Mouse (Mus musculus) left cerebral cortex, adult 18-20 months (tissue): ENCODE measurements at regions not wholly inside any gene's neighbourhood (a gene's known extent, or its start where the extent isn't known, plus 50 kb on each side); places are given as distances from the start of the nearest gene placed in this dataset.

Experiments used
- DNase-seq, 2 experiments: peaks; one replicate each; pipeline ENCODE4 v3.0.0; 2021 to 2022; ENCODE audit warnings: low spot score in 2 of 2, mixed read lengths in 1 of 2

DNA sequence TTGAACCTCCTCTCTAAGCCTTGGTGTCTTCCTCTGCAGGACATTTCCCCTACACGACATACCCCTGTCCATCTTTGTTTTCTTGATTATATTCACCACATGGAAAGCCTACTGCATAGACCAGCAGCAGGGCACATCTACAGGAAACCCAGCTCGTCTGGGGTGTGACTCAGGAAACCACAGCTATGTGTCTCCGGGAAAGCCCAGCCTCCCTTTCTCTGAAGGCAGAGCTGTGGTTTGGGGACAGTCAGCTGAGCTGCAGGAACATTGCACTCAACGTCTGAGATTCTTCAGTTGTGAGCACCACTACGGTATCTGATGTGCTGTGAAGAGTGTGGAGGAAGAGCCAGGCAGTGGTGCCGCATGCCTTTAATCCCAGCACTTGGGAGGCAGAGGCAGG, 286.9 kb downstream of the Foxo1 start:
- no peak for DNase-seq

GRCm38 (mm10) chr3:52554490-52554889, 286.4 kb downstream of the Foxo1 start:
- DNase-seq = no peak

GRCm38 (mm10) chr3:52548201-52548893, 280.2 kb downstream of the Foxo1 start:
- no peak for DNase-seq

GRCm38 (mm10) chr3:52546035-52546434, 277.9 kb downstream of the Foxo1 start:
- no peak for DNase-seq

GRCm38 (mm10) chr3:52543006-52543405, 274.9 kb downstream of the Foxo1 start:
- DNase-seq = no peak

- DNase-seq = no peak
Observed at GRCm38 (mm10) chr3:52540862-52541380, 272.8 kb downstream of the Foxo1 start.

- DNase-seq = no peak
Observed at GRCm38 (mm10) chr3:52539813-52540378, 271.8 kb downstream of the Foxo1 start.

DNA sequence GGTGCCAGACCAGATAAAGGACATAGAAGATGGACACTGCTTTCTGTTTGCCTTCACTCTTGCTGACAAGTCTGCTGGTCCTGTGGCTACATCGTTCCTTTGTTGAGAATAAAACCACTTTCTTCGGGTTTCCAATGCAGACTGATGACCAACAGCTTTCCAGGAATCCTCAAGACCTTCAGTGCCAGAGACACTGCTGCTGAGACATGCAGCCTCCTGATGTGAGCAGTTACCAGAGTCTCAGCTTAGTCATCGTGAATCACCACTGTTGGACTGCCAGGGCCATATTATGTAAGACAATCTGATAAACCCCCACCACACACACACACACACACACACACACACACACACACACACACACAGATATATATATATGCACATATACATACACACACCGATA, 270.2 kb downstream of the Foxo1 start:
- no peak for DNase-seq

- DNase-seq = no peak
Observed at GRCm38 (mm10) chr3:52537362-52537911, 269.3 kb downstream of the Foxo1 start.

DNA sequence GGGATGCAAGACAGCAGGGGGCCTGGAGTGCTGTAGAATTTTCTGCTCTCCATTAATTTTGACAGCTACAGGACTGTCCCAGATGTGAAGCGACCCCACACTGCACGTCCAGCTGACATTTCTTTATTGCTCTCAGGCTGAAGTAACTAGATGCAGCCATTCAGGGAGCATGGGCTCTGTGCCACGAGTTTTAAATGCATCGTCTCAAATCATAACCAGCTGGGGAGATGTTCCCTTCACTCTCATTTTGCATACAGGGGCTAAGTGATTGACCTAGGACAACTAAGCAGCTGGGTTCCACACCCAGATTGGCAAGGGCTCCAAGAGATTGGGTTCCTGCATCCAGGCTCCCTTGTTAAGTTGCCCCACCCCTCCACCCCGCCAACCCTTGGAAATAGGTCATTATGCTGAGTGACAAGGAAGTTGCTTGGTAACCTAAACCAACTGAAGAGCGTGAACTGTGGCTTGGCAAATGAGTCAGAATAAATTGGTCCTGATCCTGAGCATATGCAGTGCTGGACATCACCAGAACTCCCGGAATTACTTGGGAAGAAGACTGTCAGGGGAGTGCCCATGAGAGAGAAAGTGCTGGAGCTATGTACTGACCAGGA, 267.4 kb downstream of the Foxo1 start:
- DNase-seq = no peak

- DNase-seq = no peak
Observed at GRCm38 (mm10) chr3:52534118-52534517, 266.0 kb downstream of the Foxo1 start.

DNA sequence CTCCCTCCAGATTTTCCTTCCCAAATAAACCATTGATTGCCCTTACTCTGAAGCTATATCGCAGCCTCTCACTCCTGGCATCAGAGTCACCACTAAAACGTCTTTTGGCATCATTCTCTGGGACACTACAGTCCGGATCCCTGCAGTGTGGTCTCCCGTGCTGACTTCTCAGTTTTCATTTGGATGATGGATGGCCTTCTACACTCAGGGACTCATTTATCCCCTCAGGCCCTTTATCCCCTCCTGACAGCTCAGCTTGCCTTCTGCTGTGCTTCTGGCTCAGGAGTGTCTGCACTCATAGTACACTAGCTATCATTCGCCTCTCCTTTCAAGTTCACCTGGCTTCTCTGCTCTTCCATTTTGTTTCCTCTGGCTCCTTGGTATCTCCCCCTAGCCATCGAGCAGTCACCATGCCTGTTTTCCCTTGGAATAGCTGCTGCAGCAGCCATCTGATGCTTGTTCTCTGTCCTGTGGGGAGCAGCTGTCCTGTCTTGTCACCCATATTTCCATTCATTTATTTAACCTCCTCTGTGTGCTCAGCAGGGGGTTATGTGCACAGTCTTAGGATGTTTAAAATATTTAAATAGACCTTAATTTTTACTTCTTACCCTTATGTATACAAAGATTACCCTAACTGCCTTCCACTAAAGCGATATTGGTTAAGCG, 263.7 kb downstream of the Foxo1 start:
- no peak for DNase-seq

- DNase-seq = no peak
Observed at GRCm38 (mm10) chr3:52530406-52530970, 262.4 kb downstream of the Foxo1 start.

- no peak for DNase-seq
Observed at GRCm38 (mm10) chr3:52529136-52529535, 261.0 kb downstream of the Foxo1 start.

DNA sequence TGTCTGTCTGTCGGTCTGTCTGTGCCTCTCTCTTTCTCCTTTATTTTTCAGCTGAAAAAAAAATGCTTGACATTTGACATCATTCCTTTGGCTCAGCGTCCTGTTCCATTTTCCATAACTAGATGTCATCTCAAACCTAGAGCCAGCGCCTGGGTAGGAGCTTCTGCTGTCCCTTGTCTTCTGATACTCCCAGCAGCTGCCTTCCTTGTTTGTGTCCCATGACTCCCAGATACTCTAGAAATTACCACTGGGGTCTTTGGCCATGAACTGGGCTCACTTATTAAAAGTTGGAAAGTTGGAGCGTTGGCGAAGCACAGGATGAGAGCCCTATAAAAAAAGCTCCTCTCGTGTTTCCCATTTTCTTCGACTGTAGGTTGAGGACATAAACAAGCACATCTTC, 260.4 kb downstream of the Foxo1 start:
- DNase-seq = no peak

- no peak for DNase-seq
Observed at GRCm38 (mm10) chr3:52527781-52528180, 259.6 kb downstream of the Foxo1 start.

DNA sequence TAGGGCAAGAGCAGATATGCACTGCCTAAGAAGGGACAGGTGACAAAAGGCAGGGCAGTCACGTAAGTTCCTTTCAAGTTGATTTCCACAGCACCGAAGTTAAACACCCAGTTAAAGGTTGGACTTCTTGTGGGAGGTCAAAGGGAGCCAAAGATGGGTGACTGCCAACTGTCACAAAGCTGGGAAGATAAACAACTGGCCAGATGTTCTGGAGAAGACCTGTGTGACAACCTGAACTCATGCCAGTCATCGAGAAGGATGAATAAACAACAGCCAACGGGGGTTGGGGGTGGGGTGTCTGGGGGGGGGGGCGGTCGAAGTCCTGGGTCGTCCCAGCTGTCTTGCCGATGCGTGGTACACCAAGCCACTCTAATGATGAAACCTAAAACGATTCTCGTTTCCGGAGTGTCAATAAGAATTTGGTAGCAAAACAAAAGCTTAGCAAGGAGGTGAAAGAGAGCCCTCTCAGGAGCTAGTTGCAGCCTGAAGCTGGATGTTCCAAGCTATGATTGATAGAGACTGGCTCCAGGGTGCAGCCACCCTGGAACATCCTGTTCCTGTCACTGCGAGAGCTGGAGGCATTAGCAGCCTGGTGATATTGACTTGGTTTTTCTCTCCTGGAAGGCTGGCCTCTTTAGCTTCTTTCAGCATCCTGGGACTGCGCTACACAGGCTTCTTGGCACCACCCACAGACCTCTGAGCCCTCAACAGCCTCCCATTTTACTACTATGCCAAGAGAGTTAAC, 259.0 kb downstream of the Foxo1 start:
- no peak for DNase-seq

DNA sequence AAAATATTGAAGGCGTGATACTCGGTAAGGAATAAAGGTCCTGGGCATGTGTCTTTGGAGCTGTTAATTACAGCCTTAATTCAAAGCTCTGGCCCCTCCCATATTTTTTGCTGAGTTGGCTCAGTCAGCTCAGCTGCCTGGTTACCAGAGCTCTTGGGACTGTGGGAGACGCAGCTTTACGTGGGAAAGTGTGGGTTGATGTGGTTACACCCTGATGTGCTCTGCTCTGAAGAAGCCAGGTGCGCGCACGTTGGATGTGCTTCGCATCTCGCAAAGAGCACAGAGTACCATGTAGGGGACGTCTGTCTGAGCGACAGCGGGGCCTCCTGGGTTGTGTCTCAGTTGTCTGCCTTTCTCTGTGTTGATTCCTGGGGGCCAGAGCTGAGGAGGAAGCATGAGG, 254.8 kb downstream of the Foxo1 start:
- DNase-seq = no peak

GRCm38 (mm10) chr3:52520609-52520947, 252.4 kb downstream of the Foxo1 start:
- no peak for DNase-seq

DNA sequence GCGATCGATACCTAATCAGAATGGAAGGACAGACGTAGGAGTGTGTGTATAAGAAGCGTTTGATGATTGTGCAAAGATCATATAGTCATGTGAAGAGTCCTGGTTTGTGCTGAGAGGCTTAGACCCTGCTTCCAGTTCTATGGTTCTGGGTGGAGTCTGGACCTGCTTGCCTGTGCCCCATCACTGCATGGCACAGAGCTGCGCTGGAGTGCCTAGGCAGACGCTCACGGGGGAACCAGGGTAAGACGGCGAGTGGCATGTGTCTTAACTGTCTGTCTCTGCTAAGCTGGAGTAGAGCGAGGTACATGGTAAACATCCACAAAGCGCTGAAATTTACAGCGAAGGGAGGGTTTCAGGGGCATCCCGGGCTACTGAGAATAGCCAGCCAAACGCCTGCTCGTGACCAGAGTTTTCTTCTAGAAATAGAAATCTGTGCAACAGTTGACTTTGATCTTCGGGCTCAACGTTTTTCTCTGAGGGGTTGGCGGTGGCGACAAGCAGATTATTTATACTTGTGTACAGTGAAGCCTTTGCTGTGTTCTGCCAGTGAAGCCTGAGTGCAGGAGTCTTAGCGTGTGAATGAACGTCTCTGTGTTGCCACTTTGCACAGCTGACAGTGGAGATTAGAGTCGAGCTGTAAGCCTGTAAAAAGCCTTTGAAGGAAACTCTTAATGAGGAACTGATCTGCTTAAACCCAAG, 251.9 kb downstream of the Foxo1 start:
- DNase-seq = peak in 1 of 2 experiments; percentile 12
